Mouse (Mus musculus): Measurements from ENCODE around the gene Sgk2.

Sgk2 gene

GRCm38 (mm10) chr2:162987218-162987617, at the start of gene Sgk2:
Gene Sgk2 (plus strand): TSS chr2:162987330.
- in situ Hi-C loops (cut with MboI, MseI): no loop called here

GRCm38 (mm10) chr2:162939562-162939961, 47.6 kb upstream of the Sgk2 start:
- in situ Hi-C loops (cut with MboI, MseI): no loop called here

- in situ Hi-C loops (cut with MboI, MseI): no loop called here
These were observed 43.8 kb upstream of the Sgk2 start, which contains the start of gene L3mbtl1 for GRCm38 (mm10) chr2:162943148-162943846. Gene L3mbtl1 (plus strand): TSS chr2:162943472.

- in situ Hi-C loops (cut with MboI, MseI): no loop called here
These were observed 43.2 kb upstream of the Sgk2 start for GRCm38 (mm10) chr2:162943931-162944330.

- in situ Hi-C loops (cut with MboI, MseI): no loop called here
These were observed 40.2 kb upstream of the Sgk2 start for GRCm38 (mm10) chr2:162946964-162947363.

- in situ Hi-C loops (cut with MboI, MseI): no loop called here
These were observed 39.4 kb upstream of the Sgk2 start for GRCm38 (mm10) chr2:162947736-162948135.

GRCm38 (mm10) chr2:162948221-162948620, 38.9 kb upstream of the Sgk2 start:
- in situ Hi-C loops (cut with MboI, MseI): no loop called here

GRCm38 (mm10) chr2:162950776-162951175, 36.4 kb upstream of the Sgk2 start:
- in situ Hi-C loops (cut with MboI, MseI): no loop called here

- in situ Hi-C loops (cut with MboI, MseI): no loop called here
These were observed 30.3 kb upstream of the Sgk2 start for GRCm38 (mm10) chr2:162956843-162957242.

GRCm38 (mm10) chr2:162961321-162961720, 25.8 kb upstream of the Sgk2 start:
- in situ Hi-C loops (cut with MboI, MseI): no loop called here

GRCm38 (mm10) chr2:162966734-162967133, 20.4 kb upstream of the Sgk2 start:
- in situ Hi-C loops (cut with MboI, MseI): no loop called here

- in situ Hi-C loops (cut with MboI, MseI): no loop called here
These were observed 18.8 kb upstream of the Sgk2 start for GRCm38 (mm10) chr2:162968357-162968756.

- in situ Hi-C loops (cut with MboI, MseI): no loop called here
These were observed 18.0 kb upstream of the Sgk2 start for GRCm38 (mm10) chr2:162969101-162969500.

GRCm38 (mm10) chr2:162970896-162971295, 16.2 kb upstream of the Sgk2 start:
- in situ Hi-C loops (cut with MboI, MseI): no loop called here

- in situ Hi-C loops (cut with MboI, MseI): no loop called here
These were observed 14.4 kb upstream of the Sgk2 start for GRCm38 (mm10) chr2:162972752-162973151.

GRCm38 (mm10) chr2:162973206-162973605, 13.9 kb upstream of the Sgk2 start:
- in situ Hi-C loops (cut with MboI, MseI): no loop called here

- in situ Hi-C loops (cut with MboI, MseI): no loop called here
These were observed 13.5 kb upstream of the Sgk2 start for GRCm38 (mm10) chr2:162973637-162974036.

- in situ Hi-C loops (cut with MboI, MseI): no loop called here
These were observed 11.9 kb upstream of the Sgk2 start for GRCm38 (mm10) chr2:162975157-162975775.

GRCm38 (mm10) chr2:162976001-162976400, 11.1 kb upstream of the Sgk2 start:
- in situ Hi-C loops (cut with MboI, MseI): no loop called here

GRCm38 (mm10) chr2:162984381-162984780, 2.7 kb upstream of the Sgk2 start:
- in situ Hi-C loops (cut with MboI, MseI): no loop called here

- in situ Hi-C loops (cut with MboI, MseI): no loop called here
These were observed 1.2 kb upstream of the Sgk2 start for GRCm38 (mm10) chr2:162985923-162986322.

- in situ Hi-C loops (cut with MboI, MseI): no loop called here
These were observed 366 bp upstream of the Sgk2 start for GRCm38 (mm10) chr2:162986764-162987163.

GRCm38 (mm10) chr2:162988235-162988634, 1.1 kb downstream of the Sgk2 start:
- in situ Hi-C loops (cut with MboI, MseI): no loop called here
